Mouse (Mus musculus): ENCODE measurements at regions not wholly inside any gene's neighbourhood (a gene's known extent, or its start where the extent isn't known, plus 50 kb on each side); places are given as distances from the start of the nearest gene placed in this dataset.

GRCm38 (mm10) chr14:106318767-106319166 is 212.8 kb downstream of the Trim52 start:
- H3K9me3 ChIP-seq (ENCODE audit: control insufficient read depth, low read length), result no peaks in the 10 kb centered on the region
- WGBS, result 69% methylated on average over 5 of the region's 5 CpGs
- DNase-seq (no peak), ATAC-seq (ENCODE audit: low FRiP score, low TSS enrichment) (no peak)
- no peak overlapping the region for H3K4me3 ChIP-seq (replicated peaks; ENCODE audit: low read depth, low read length)
- H3K9ac ChIP-seq (replicated peaks; ENCODE audit: low read length), result no peak overlapping the region
- H3K4me1 ChIP-seq (ENCODE audit: control insufficient read depth, insufficient read depth, low read length), result no peaks in the 10 kb centered on the region
- H3K27ac ChIP-seq (replicated peaks; ENCODE audit: low read depth, low read length), result no peak overlapping the region
- H3K27me3 ChIP-seq (ENCODE audit: control insufficient read depth, insufficient read depth, low read length), result no peaks in the 10 kb centered on the region
- H3K4me2 ChIP-seq (ENCODE audit: low read length), result no peak overlapping the region
- no peaks in the 10 kb centered on the region for H3K36me3 ChIP-seq (ENCODE audit: control insufficient read depth, insufficient read depth, low read length)

DNA sequence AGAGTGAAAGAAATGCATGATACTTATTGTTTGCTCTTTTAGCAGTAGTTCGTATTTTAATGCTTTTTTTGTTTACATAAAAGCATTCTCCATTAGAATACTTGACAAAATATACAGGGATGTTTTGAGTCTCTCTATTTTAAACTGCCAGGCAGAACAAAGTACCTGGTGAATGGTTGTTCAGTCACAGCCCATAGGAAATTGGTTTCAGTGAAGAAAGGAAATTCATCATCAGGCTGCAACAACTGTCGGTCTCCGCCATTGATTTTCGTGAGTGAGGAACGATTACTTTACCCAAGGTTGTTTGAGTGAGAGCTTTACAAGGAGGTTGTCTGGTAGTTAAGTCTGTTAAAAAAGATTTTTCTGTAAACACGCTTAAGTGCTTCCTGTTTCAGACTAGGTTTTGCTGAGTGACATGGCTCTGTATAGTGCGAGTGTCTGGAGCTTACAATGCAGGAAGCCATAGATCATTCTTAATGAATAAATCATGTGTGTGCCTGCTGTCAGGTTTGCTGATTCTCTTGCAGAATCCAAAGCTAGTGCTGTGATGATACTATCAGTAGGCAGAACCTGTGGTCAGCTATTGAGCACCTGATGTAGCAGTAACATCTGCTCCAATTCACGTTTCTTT is 221.8 kb downstream of the Trim52 start:
- H3K27ac ChIP-seq (replicated peaks; ENCODE audit: low read depth, low read length), result no peak overlapping the region
- WGBS, result 77% methylated on average over 8 of the region's 8 CpGs

GRCm38 (mm10) chr14:106364767-106365623 is 259.0 kb downstream of the Trim52 start:
- 82% methylated on average over 8 of the region's 8 CpGs for WGBS
- Histone ChIP-seq H3K9me3 (ENCODE audit: control insufficient read depth, low read length) (no peaks in the 10 kb centered on the region), H3K4me2 (ENCODE audit: low read length) (no peak overlapping the region), H3K27ac (replicated peaks; ENCODE audit: low read depth, low read length) (no peak overlapping the region), H3K4me1 (ENCODE audit: control insufficient read depth, insufficient read depth, low read length) (no peaks in the 10 kb centered on the region), H3K36me3 (ENCODE audit: control insufficient read depth, insufficient read depth, low read length) (no peaks in the 10 kb centered on the region), H3K27me3 (ENCODE audit: control insufficient read depth, insufficient read depth, low read length) (no peaks in the 10 kb centered on the region), H3K4me3 (replicated peaks; ENCODE audit: low read depth, low read length) (no peak overlapping the region), H3K9ac (replicated peaks; ENCODE audit: low read length) (no peak overlapping the region)
- ATAC-seq (ENCODE audit: low FRiP score, low TSS enrichment), result no peak
- no peak for DNase-seq

More for the DNA sequence above, 221.8 kb downstream of the Trim52 start:
- Histone ChIP-seq H3K4me2 (ENCODE audit: low read length) (no peak overlapping the region), H3K36me3 (ENCODE audit: control insufficient read depth, insufficient read depth, low read length) (no peaks in the 10 kb centered on the region), H3K9ac (replicated peaks; ENCODE audit: low read length) (no peak overlapping the region), H3K4me1 (ENCODE audit: control insufficient read depth, insufficient read depth, low read length) (no peaks in the 10 kb centered on the region), H3K9me3 (ENCODE audit: control insufficient read depth, low read length) (no peaks in the 10 kb centered on the region), H3K4me3 (replicated peaks; ENCODE audit: low read depth, low read length) (no peak overlapping the region), H3K27me3 (ENCODE audit: control insufficient read depth, insufficient read depth, low read length) (no peaks in the 10 kb centered on the region)
- DNase-seq (peak; percentile 34), ATAC-seq (ENCODE audit: low FRiP score, low TSS enrichment) (peak; percentile 24; the same call in 1 of the 2 replicates)

GRCm38 (mm10) chr14:106365624-106366118 is 259.7 kb downstream of the Trim52 start:
- no peak overlapping the region for H3K9ac ChIP-seq (replicated peaks; ENCODE audit: low read length)
- no peaks in the 10 kb centered on the region for H3K27me3 ChIP-seq (ENCODE audit: control insufficient read depth, insufficient read depth, low read length)
- no peaks in the 10 kb centered on the region for H3K4me1 ChIP-seq (ENCODE audit: control insufficient read depth, insufficient read depth, low read length)
- WGBS, result 83% methylated on average over 3 of the region's 3 CpGs
- H3K4me3 ChIP-seq (replicated peaks; ENCODE audit: low read depth, low read length), result no peak overlapping the region
- no peak for DNase-seq
- no peak overlapping the region for H3K4me2 ChIP-seq (ENCODE audit: low read length)
- no peak overlapping the region for H3K27ac ChIP-seq (replicated peaks; ENCODE audit: low read depth, low read length)
- no peaks in the 10 kb centered on the region for H3K9me3 ChIP-seq (ENCODE audit: control insufficient read depth, low read length)
- ATAC-seq (ENCODE audit: low FRiP score, low TSS enrichment), result no peak
- H3K36me3 ChIP-seq (ENCODE audit: control insufficient read depth, insufficient read depth, low read length), result no peaks in the 10 kb centered on the region

GRCm38 (mm10) chr14:106373451-106373850 is 267.5 kb downstream of the Trim52 start:
- Histone ChIP-seq H3K4me3 (replicated peaks; ENCODE audit: low read depth, low read length) (no peak overlapping the region), H3K4me2 (ENCODE audit: low read length) (no peak overlapping the region), H3K36me3 (ENCODE audit: control insufficient read depth, insufficient read depth, low read length) (no peaks in the 10 kb centered on the region), H3K4me1 (ENCODE audit: control insufficient read depth, insufficient read depth, low read length) (no peaks in the 10 kb centered on the region), H3K27ac (replicated peaks; ENCODE audit: low read depth, low read length) (no peak overlapping the region), H3K9ac (replicated peaks; ENCODE audit: low read length) (no peak overlapping the region), H3K27me3 (ENCODE audit: control insufficient read depth, insufficient read depth, low read length) (no peaks in the 10 kb centered on the region), H3K9me3 (ENCODE audit: control insufficient read depth, low read length) (no peaks in the 10 kb centered on the region)
- no peak for DNase-seq
- 54% methylated on average over 1 of the region's 1 CpGs for WGBS
- ATAC-seq (ENCODE audit: low FRiP score, low TSS enrichment), result no peak

GRCm38 (mm10) chr14:106379645-106380044 is 273.6 kb downstream of the Trim52 start:
- WGBS, result 91% methylated on average over 4 of the region's 4 CpGs
- Histone ChIP-seq H3K4me3 (replicated peaks; ENCODE audit: low read depth, low read length) (no peak overlapping the region), H3K9ac (replicated peaks; ENCODE audit: low read length) (no peak overlapping the region), H3K27ac (replicated peaks; ENCODE audit: low read depth, low read length) (no peak overlapping the region), H3K36me3 (ENCODE audit: control insufficient read depth, insufficient read depth, low read length) (no peaks in the 10 kb centered on the region), H3K4me1 (ENCODE audit: control insufficient read depth, insufficient read depth, low read length) (no peaks in the 10 kb centered on the region), H3K4me2 (ENCODE audit: low read length) (no peak overlapping the region), H3K9me3 (ENCODE audit: control insufficient read depth, low read length) (no peaks in the 10 kb centered on the region), H3K27me3 (ENCODE audit: control insufficient read depth, insufficient read depth, low read length) (no peaks in the 10 kb centered on the region)
- ATAC-seq (ENCODE audit: low FRiP score, low TSS enrichment) (no peak), DNase-seq (no peak)

DNA sequence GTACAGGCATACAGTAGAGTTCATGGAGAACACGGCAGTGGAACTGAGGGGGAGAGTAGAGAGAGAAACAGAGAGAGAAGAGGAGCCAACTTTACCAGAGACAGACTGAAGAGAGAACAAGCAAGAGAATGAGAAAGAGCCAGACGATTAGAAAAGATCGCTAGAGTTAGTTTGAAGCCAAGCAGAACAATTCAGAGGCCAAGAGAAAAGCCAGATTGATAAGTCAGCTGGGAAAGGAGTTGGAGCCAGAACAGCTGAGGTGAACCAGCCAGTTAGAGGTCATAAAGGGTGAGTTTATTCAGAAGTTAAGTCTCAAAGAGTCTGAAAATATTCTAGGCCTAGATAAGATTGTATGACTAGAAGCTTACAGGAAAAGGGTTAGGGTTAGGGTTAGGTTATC is 281.7 kb downstream of the Trim52 start:
- Histone ChIP-seq H3K9ac (replicated peaks; ENCODE audit: low read length) (no peak overlapping the region), H3K36me3 (ENCODE audit: control insufficient read depth, insufficient read depth, low read length) (no peaks in the 10 kb centered on the region), H3K27ac (replicated peaks; ENCODE audit: low read depth, low read length) (no peak overlapping the region), H3K27me3 (ENCODE audit: control insufficient read depth, insufficient read depth, low read length) (no peaks in the 10 kb centered on the region), H3K4me3 (replicated peaks; ENCODE audit: low read depth, low read length) (no peak overlapping the region), H3K4me2 (ENCODE audit: low read length) (no peak overlapping the region), H3K4me1 (ENCODE audit: control insufficient read depth, insufficient read depth, low read length) (no peaks in the 10 kb centered on the region), H3K9me3 (ENCODE audit: control insufficient read depth, low read length) (no peaks in the 10 kb centered on the region)
- no peak for DNase-seq
- whole genome bisulfite sequencing, result 88% methylated on average over 3 of the region's 3 CpGs
- ATAC-seq (ENCODE audit: low FRiP score, low TSS enrichment), result no peak

- ATAC-seq (ENCODE audit: low FRiP score, low TSS enrichment) (no peak), DNase-seq (no peak)
- Histone ChIP-seq H3K27ac (replicated peaks; ENCODE audit: low read depth, low read length) (no peak overlapping the region), H3K4me1 (ENCODE audit: control insufficient read depth, insufficient read depth, low read length) (no peaks in the 10 kb centered on the region), H3K36me3 (ENCODE audit: control insufficient read depth, insufficient read depth, low read length) (no peaks in the 10 kb centered on the region), H3K27me3 (ENCODE audit: control insufficient read depth, insufficient read depth, low read length) (no peaks in the 10 kb centered on the region), H3K4me3 (replicated peaks; ENCODE audit: low read depth, low read length) (no peak overlapping the region), H3K9ac (replicated peaks; ENCODE audit: low read length) (no peak overlapping the region), H3K4me2 (ENCODE audit: low read length) (no peak overlapping the region), H3K9me3 (ENCODE audit: control insufficient read depth, low read length) (no peaks in the 10 kb centered on the region)
- 93% methylated on average over 9 of the region's 9 CpGs for WGBS
Observed at GRCm38 (mm10) chr14:106390546-106390945, 284.5 kb downstream of the Trim52 start.

DNA sequence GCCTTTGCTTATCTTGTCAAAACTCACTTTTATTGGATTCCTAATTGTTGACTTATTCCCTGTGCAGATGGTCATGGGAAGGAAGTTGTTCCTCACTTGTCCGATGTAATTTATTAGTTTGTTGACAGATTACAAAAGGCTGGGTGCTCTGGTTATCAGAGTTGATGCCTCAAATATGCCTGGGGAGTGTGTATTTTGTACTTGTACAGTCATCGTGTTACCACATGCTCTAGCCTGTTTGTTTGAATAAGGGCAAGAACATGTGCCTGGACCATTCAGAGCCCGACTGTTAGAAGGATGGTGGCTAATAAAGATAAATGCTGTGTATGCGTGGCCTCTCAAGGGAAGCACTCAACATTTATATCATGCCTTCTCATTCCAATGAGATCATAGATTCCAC is 288.0 kb downstream of the Trim52 start:
- ATAC-seq (ENCODE audit: low FRiP score, low TSS enrichment), result no peak
- H3K27ac ChIP-seq (replicated peaks; ENCODE audit: low read depth, low read length), result no peak overlapping the region
- 92% methylated on average over 4 of the region's 4 CpGs for WGBS

More for the DNA sequence above, 288.0 kb downstream of the Trim52 start:
- no peak for DNase-seq
- H3K4me1 ChIP-seq (ENCODE audit: control insufficient read depth, insufficient read depth, low read length), result no peaks in the 10 kb centered on the region
- no peak overlapping the region for H3K4me3 ChIP-seq (replicated peaks; ENCODE audit: low read depth, low read length)
- no peaks in the 10 kb centered on the region for H3K27me3 ChIP-seq (ENCODE audit: control insufficient read depth, insufficient read depth, low read length)
- H3K4me2 ChIP-seq (ENCODE audit: low read length), result no peak overlapping the region
- no peaks in the 10 kb centered on the region for H3K9me3 ChIP-seq (ENCODE audit: control insufficient read depth, low read length)
- no peaks in the 10 kb centered on the region for H3K36me3 ChIP-seq (ENCODE audit: control insufficient read depth, insufficient read depth, low read length)
- no peak overlapping the region for H3K9ac ChIP-seq (replicated peaks; ENCODE audit: low read length)

All from midbrain, embryonic 14.5 days (tissue).